Mouse (Mus musculus): ENCODE measurements around the gene Lrp10. TPM values are rescaled to one million over a fixed set of nuclear protein-coding genes. Genes with fewer than 3 reads are reported as not detected.

Gene Lrp10
- polyA plus RNA-seq, 1 experiment: 81.0 TPM

Other genes with a start within 250 kb of the Lrp10 start
- 228 and 295 TPM in 2 replicates for gene Dad1, start 210.0 kb upstream of the Lrp10 start, polyA plus RNA-seq (2012; rRNA removed)
- 38.1 and 62.8 TPM in 2 replicates for gene Abhd4, start 209.9 kb upstream of the Lrp10 start, polyA plus RNA-seq (2012; rRNA removed)
- not detected in 2 replicates for gene Olfr49, start 179.2 kb upstream of the Lrp10 start, polyA plus RNA-seq (2012; rRNA removed)
- gene Oxa1l, start 103.3 kb upstream of the Lrp10 start, polyA plus RNA-seq (2012; rRNA removed): 61.4 and 65.5 TPM in 2 replicates
- 8.9 TPM in 2 replicates for gene Slc7a7, start 46.4 kb upstream of the Lrp10 start, polyA plus RNA-seq (2012; rRNA removed)
- gene Mrpl52, start 37.2 kb upstream of the Lrp10 start, polyA plus RNA-seq (2012; rRNA removed): 221 and 233 TPM in 2 replicates
- 202 and 226 TPM in 2 replicates for gene Mmp14, start 32.5 kb upstream of the Lrp10 start, polyA plus RNA-seq (2012; rRNA removed)
- gene Rem2, start 12.0 kb downstream of the Lrp10 start, polyA plus RNA-seq (2012; rRNA removed): 0.28 and 0.32 TPM in 2 replicates
- gene Prmt5, start 53.4 kb downstream of the Lrp10 start, polyA plus RNA-seq (2012; rRNA removed): 38.1 and 40.2 TPM in 2 replicates
- gene Haus4, start 90.5 kb downstream of the Lrp10 start, polyA plus RNA-seq (2012; rRNA removed): 14.1 and 14.2 TPM in 2 replicates
- 38.5 and 43.1 TPM in 2 replicates for gene Ajuba, start 113.4 kb downstream of the Lrp10 start, polyA plus RNA-seq (2012; rRNA removed)
- gene 4931414P19Rik, start 141.9 kb downstream of the Lrp10 start, polyA plus RNA-seq (2012; rRNA removed): 9.0 and 9.4 TPM in 2 replicates
- 146 and 179 TPM in 2 replicates for gene Psmb5, start 153.9 kb downstream of the Lrp10 start, polyA plus RNA-seq (2012; rRNA removed)
- not detected in 2 replicates for gene Psmb11, start 157.3 kb downstream of the Lrp10 start, polyA plus RNA-seq (2012; rRNA removed)
- gene Gm17606, start 176.8 kb downstream of the Lrp10 start, polyA plus RNA-seq (2012; rRNA removed): not detected in 2 replicates
- 1.5 and 1.6 TPM in 2 replicates for gene Cdh24, start 177.2 kb downstream of the Lrp10 start, polyA plus RNA-seq (2012; rRNA removed)
- 55.7 and 64.4 TPM in 2 replicates for gene 1700123O20Rik, start 222.1 kb downstream of the Lrp10 start, polyA plus RNA-seq (2012; rRNA removed)
- 129 and 169 TPM in 2 replicates for gene Acin1, start 222.8 kb downstream of the Lrp10 start, polyA plus RNA-seq (2012; rRNA removed)
- gene Gm29776, start 234.7 kb downstream of the Lrp10 start, polyA plus RNA-seq (2012; rRNA removed): 0.06 and 0.14 TPM in 2 replicates
- 0.40 and 0.47 TPM in 2 replicates for gene Cebpe, start 248.0 kb downstream of the Lrp10 start, polyA plus RNA-seq (2012; rRNA removed)

All from urinary bladder, adult 2 months (tissue).